Mouse (Mus musculus) intestine, embryonic 16.5 days (tissue): ENCODE data around the gene Tmcc3. TPM values are rescaled to one million over a fixed set of nuclear protein-coding genes. Genes with fewer than 3 reads are reported as not detected.
"Not testable (repeated sequence)": the region's sequence is repeated elsewhere in the genome, so short reads cannot be mapped to it uniquely, and the experiment has no call there.

Experiments used
- ATAC-seq: fragments of 200-750 bp; cut with Nextera tagmentation; 2 replicates; pipeline ENCODE4 v1.8.0; 2017; ENCODE audit warnings: moderate TSS enrichment, moderate library complexity
- H3K27ac ChIP-seq: fragments of 300-500 bp; sonication (generic); 2 replicates; pipeline ENCODE4 v1.5.1; 2014; ENCODE audit warnings: mild to moderate bottlenecking, low read length
- H3K27me3 ChIP-seq: fragments of 300-500 bp; sonication (generic); replicated peaks from 2 replicates; pipeline ENCODE4 v1.6.1; 2014; ENCODE audit warnings: low read length, control low read depth, mixed read lengths; ENCODE audit not compliant: control insufficient read depth, insufficient read depth
- H3K36me3 ChIP-seq: fragments of 300-500 bp; sonication (generic); 2 replicates; pipeline ENCODE4 v1.6.1; 2014; ENCODE audit warnings: low read length, control low read depth; ENCODE audit not compliant: control insufficient read depth, insufficient read depth
- H3K4me1 ChIP-seq: fragments of 300-500 bp; sonication (generic); 2 replicates; pipeline ENCODE4 v1.6.1; 2014; ENCODE audit warnings: low read length, control low read depth, mixed read lengths; ENCODE audit not compliant: control insufficient read depth, insufficient read depth
- H3K4me2 ChIP-seq: fragments of 300-500 bp; sonication (generic); 2 replicates; pipeline ENCODE4 v1.6.1; 2014; ENCODE audit warnings: low read depth, low read length, control low read depth
- H3K4me3 ChIP-seq: fragments of 300-500 bp; sonication (generic); 2 replicates; pipeline ENCODE4 v1.5.1; 2014; ENCODE audit warnings: mild to moderate bottlenecking, low read length
- H3K9ac ChIP-seq: fragments of 300-500 bp; sonication (generic); 2 replicates; pipeline ENCODE4 v1.6.1; 2014; ENCODE audit warnings: low read depth, low read length
- H3K9me3 ChIP-seq: fragments of 300-500 bp; sonication (generic); 2 replicates; pipeline ENCODE4 v1.6.1; 2016; ENCODE audit warnings: low read length, control low read depth; ENCODE audit not compliant: control insufficient read depth
- WGBS: fragments of 180-500 bp; shearing (Covaris S2); extraction: QIAGEN DNeasy Blood & Tissue Kit; methylation state at CpG from one replicate; pipeline ENCODE4 v1.1.7; 2014; 5-methylcytosine and 5-hydroxymethylcytosine counted together
- polyA plus RNA-seq: library from polyadenylated mRNA; unstranded; fragments of >200 nt; fragmentation: Nextera tagmentation; extraction: Ambion mirVana; gene quantifications from 2 replicates; pipeline ENCODE4 v1.2.1, GENCODE M21; 2015

Tmcc3 gene
- polyA plus RNA-seq, 1 experiment from 2014 or later: 8.8 TPM

GRCm38 (mm10) chr10:94599846-94600245, 288.1 kb downstream of the Tmcc3 start:
- H3K4me2 ChIP-seq, H3K9ac ChIP-seq, H3K4me1 ChIP-seq, H3K4me3 ChIP-seq, H3K9me3 ChIP-seq, H3K27me3 ChIP-seq, H3K36me3 ChIP-seq, H3K27ac ChIP-seq, ATAC-seq: not testable (repeated sequence)
- 82% methylated on average over 1 of the region's 2 CpGs for WGBS

- H3K4me2 ChIP-seq: no peak overlapping the region
- no peaks in the 10 kb centered on the region for H3K36me3 ChIP-seq
- H3K4me3 ChIP-seq: no peak overlapping the region
- H3K9me3 ChIP-seq: no peaks in the 10 kb centered on the region
- H3K4me1 ChIP-seq: no peaks in the 10 kb centered on the region
- ATAC-seq: no peak
- WGBS: 88% methylated on average over 6 of the region's 6 CpGs
- H3K9ac ChIP-seq: no peak overlapping the region
- H3K27ac ChIP-seq: no peak overlapping the region
- H3K27me3 ChIP-seq: no peaks in the 10 kb centered on the region
These were observed 289.3 kb downstream of the Tmcc3 start for GRCm38 (mm10) chr10:94601034-94601433.

GRCm38 (mm10) chr10:94605491-94605890, 293.7 kb downstream of the Tmcc3 start:
- ATAC-seq: peak; percentile 60
- no peak overlapping the region for H3K27ac ChIP-seq
- H3K36me3 ChIP-seq: no peaks in the 10 kb centered on the region
- H3K27me3 ChIP-seq: no peaks in the 10 kb centered on the region
- H3K9ac ChIP-seq: no peak overlapping the region
- no peaks in the 10 kb centered on the region for H3K4me1 ChIP-seq
- no peak overlapping the region for H3K4me3 ChIP-seq
- no peaks in the 10 kb centered on the region for H3K9me3 ChIP-seq
- WGBS: 81% methylated on average over 4 of the region's 4 CpGs
- H3K4me2 ChIP-seq: no peak overlapping the region

- Histone ChIP-seq H3K4me1 (no peaks in the 10 kb centered on the region), H3K9ac (no peak overlapping the region), H3K4me2 (no peak overlapping the region), H3K27me3 (no peaks in the 10 kb centered on the region), H3K4me3 (no peak overlapping the region), H3K9me3 (no peaks in the 10 kb centered on the region), H3K36me3 (no peaks in the 10 kb centered on the region), H3K27ac (no peak overlapping the region)
- WGBS: 57% methylated on average over 5 of the region's 5 CpGs
- peak; percentile 84 for ATAC-seq
These were observed 297.6 kb downstream of the Tmcc3 start for GRCm38 (mm10) chr10:94609309-94609777.

- H3K27me3 ChIP-seq: no peaks in the 10 kb centered on the region
- H3K9me3 ChIP-seq: no peaks in the 10 kb centered on the region
- WGBS: 64% methylated on average over 13 of the region's 13 CpGs
- no peak overlapping the region for H3K9ac ChIP-seq
- no peaks in the 10 kb centered on the region for H3K4me1 ChIP-seq
- H3K27ac ChIP-seq: no peak overlapping the region
- no peak overlapping the region for H3K4me2 ChIP-seq
- no peak overlapping the region for H3K4me3 ChIP-seq
- H3K36me3 ChIP-seq: no peaks in the 10 kb centered on the region
- no peak for ATAC-seq
These were observed 299.6 kb downstream of the Tmcc3 start for GRCm38 (mm10) chr10:94611228-94611968.

- Histone ChIP-seq H3K4me1 (no peaks in the 10 kb centered on the region), H3K9me3 (no peaks in the 10 kb centered on the region), H3K27me3 (no peaks in the 10 kb centered on the region), H3K4me2 (no peak overlapping the region), H3K9ac (no peak overlapping the region), H3K4me3 (no peak overlapping the region), H3K36me3 (no peaks in the 10 kb centered on the region), H3K27ac (no peak overlapping the region)
- WGBS: 85% methylated on average over 4 of the region's 4 CpGs
- ATAC-seq: no peak
These were observed 300.3 kb downstream of the Tmcc3 start for GRCm38 (mm10) chr10:94611969-94612440.

GRCm38 (mm10) chr10:94619586-94619985, 307.8 kb downstream of the Tmcc3 start:
- no peaks in the 10 kb centered on the region for H3K9me3 ChIP-seq
- H3K9ac ChIP-seq: no peak overlapping the region
- H3K27me3 ChIP-seq: peaks cover 3% of the 10 kb centered on the region; the same call in 1 of the 2 replicates
- no peak overlapping the region for H3K4me2 ChIP-seq
- no peak for ATAC-seq
- no peaks in the 10 kb centered on the region for H3K36me3 ChIP-seq
- 88% methylated on average over 5 of the region's 5 CpGs for WGBS
- H3K4me3 ChIP-seq: no peak overlapping the region
- H3K27ac ChIP-seq: no peak overlapping the region
- H3K4me1 ChIP-seq: no peaks in the 10 kb centered on the region

- ATAC-seq: no peak
- H3K36me3 ChIP-seq: no peaks in the 10 kb centered on the region
- H3K4me1 ChIP-seq: no peaks in the 10 kb centered on the region
- H3K4me3 ChIP-seq: no peak overlapping the region
- no peaks in the 10 kb centered on the region for H3K9me3 ChIP-seq
- H3K9ac ChIP-seq: no peak overlapping the region
- H3K27me3 ChIP-seq: peaks cover 3% of the 10 kb centered on the region; the same call in 1 of the 2 replicates
- no peak overlapping the region for H3K4me2 ChIP-seq
- H3K27ac ChIP-seq: no peak overlapping the region
- 68% methylated on average over 6 of the region's 6 CpGs for whole genome bisulfite sequencing
These were observed 308.8 kb downstream of the Tmcc3 start for GRCm38 (mm10) chr10:94620561-94620960.

- H3K4me3 ChIP-seq: no peak overlapping the region
- H3K36me3 ChIP-seq: no peaks in the 10 kb centered on the region
- H3K9ac ChIP-seq: no peak overlapping the region
- no peak overlapping the region for H3K4me2 ChIP-seq
- 12% methylated on average over 13 of the region's 13 CpGs for WGBS
- H3K27me3 ChIP-seq: peaks cover 3% of the 10 kb centered on the region; the same call in 1 of the 2 replicates
- H3K27ac ChIP-seq: no peak overlapping the region
- no peaks in the 10 kb centered on the region for H3K4me1 ChIP-seq
- ATAC-seq: no peak
- H3K9me3 ChIP-seq: no peaks in the 10 kb centered on the region
These were observed 309.9 kb downstream of the Tmcc3 start for GRCm38 (mm10) chr10:94621420-94622225.
